Mouse (Mus musculus) kidney, adult 2 months (tissue): Measurements from ENCODE around the gene Aqp7. TPM values are rescaled to one million over a fixed set of nuclear protein-coding genes. Genes with fewer than 3 reads are reported as not detected.

Experiments
- DNase-seq: peaks from one replicate; pipeline ENCODE4 v3.0.0; 2021
- H3K27ac ChIP-seq: fragments of 200-500 bp; 2 replicates; pipeline ENCODE4 v1.5.1; 2012; ENCODE audit warnings: low read depth, low read length, control low read depth, inconsistent platforms; ENCODE audit not compliant: insufficient read depth
- H3K27me3 ChIP-seq: fragments of 200-500 bp; replicated peaks from 2 replicates; pipeline ENCODE4 v1.6.1; 2012; ENCODE audit warnings: mild to moderate bottlenecking, moderate library complexity, low read length, inconsistent platforms; ENCODE audit not compliant: control insufficient read depth, insufficient read depth
- H3K36me3 ChIP-seq: fragments of 200-500 bp; 2 replicates; pipeline ENCODE4 v1.6.1; 2012; ENCODE audit warnings: mild to moderate bottlenecking, moderate library complexity, low read length, inconsistent platforms; ENCODE audit not compliant: control insufficient read depth, insufficient read depth
- H3K4me1 ChIP-seq: fragments of 200-500 bp; 2 replicates; pipeline ENCODE4 v1.6.1; 2011; ENCODE audit warnings: low read length; ENCODE audit not compliant: control insufficient read depth, insufficient read depth
- H3K4me3 ChIP-seq: fragments of 200-500 bp; 2 replicates; pipeline ENCODE4 v1.5.1; 2011; ENCODE audit warnings: mild to moderate bottlenecking, low read depth, low read length, control low read depth; ENCODE audit not compliant: insufficient read depth
- CTCF ChIP-seq: fragments of 200-500 bp; conservative IDR thresholded peaks from 2 replicates; pipeline ENCODE4 v1.5.1; 2011; ENCODE audit warnings: low read depth, mild to moderate bottlenecking, control low read depth, low read length, moderate library complexity, mixed read lengths; ENCODE audit not compliant: insufficient read depth, insufficient read length
- POLR2A ChIP-seq: fragments of 200-500 bp; IDR thresholded peaks from one replicate; pipeline ENCODE4 v1.6.1; 2011; ENCODE audit warnings: low read depth, low read length, control low read depth
- WGBS: fragments of 180-500 bp; shearing (Covaris S2); methylation state at CpG from one replicate; pipeline ENCODE4 v1.1.7; 2018; 5-methylcytosine and 5-hydroxymethylcytosine counted together
- polyA plus RNA-seq: library from polyadenylated mRNA; depleted of rRNA; stranded (reverse); fragments of >200 nt; gene quantifications from 2 replicates; pipeline ENCODE4 v1.2.3, GENCODE M21; 2012

Gene Aqp7
- polyA plus RNA-seq, 1 experiment = 30.6 TPM

DNA sequence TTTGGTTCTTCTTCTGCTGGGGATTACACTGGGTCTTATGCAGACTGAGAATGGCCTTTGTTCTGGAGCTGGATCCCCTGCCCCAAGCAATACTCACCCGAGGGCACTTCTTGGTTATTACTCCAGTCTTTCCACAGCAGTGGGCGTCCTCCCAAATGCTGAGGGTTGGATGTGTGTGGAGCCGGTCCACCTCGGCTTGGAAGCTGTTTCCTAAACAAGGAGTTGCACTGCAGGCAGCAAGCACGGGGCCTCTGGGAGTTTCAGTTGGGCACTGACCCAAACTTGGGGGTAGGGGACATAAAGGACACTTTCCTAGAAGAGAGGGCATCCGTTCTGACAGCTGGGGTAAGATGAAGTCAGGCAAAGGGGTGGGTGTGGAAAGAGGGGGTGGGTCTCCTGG lies 26.5 kb upstream of the Aqp7 start:
- no peaks in the 10 kb centered on the region for H3K27me3 ChIP-seq
- TF ChIP-seq POLR2A (no peak), CTCF (no peak)
- DNase-seq = no peak
- H3K4me3 ChIP-seq = no peak overlapping the region
- WGBS = 64% methylated on average over 6 of the region's 6 CpGs
- no peaks in the 10 kb centered on the region for H3K4me1 ChIP-seq
- no peaks in the 10 kb centered on the region for H3K36me3 ChIP-seq
- H3K27ac ChIP-seq = no peak overlapping the region

DNA sequence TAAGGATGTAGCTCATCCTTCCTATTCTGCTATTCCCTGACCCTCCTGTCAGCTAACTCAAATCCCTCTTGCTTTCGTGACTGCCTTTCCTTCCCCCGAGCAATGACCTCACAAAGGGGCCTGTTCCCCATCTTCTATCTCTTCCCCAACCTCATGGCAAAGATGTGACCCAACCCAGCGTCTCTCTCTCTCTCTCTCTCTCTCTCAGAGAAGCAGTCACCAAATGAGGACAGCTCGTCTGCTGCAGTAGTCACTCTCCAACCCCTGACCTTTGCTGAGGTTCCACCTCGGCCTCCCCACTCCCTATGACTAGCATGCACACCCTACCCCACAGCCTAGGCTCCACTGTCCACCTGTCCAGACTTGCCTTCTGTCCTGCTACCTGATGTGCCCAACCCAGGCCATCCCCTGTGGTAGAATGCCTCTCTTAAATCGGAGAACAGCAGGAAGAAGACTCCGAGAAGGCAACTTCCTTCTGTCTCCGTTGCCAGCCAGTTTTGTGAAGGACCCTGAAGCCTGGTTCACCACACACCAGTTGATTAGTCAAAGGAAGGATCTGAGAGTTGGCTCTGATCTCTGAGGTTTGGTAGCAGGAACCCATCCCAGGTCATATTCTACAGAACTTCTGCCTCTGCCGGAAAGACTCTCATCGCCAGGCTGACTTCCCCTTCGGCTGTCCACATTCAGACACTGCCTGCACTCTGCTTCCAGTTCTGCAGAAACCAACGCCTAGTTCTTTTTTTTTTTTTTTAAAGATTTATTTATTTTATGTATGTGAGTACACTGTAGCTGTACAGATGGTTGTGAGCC lies 25.3 kb upstream of the Aqp7 start:
- H3K27me3 ChIP-seq = no peaks in the 10 kb centered on the region
- no peaks in the 10 kb centered on the region for H3K4me1 ChIP-seq
- no peaks in the 10 kb centered on the region for H3K36me3 ChIP-seq
- no peak for TF ChIP-seq CTCF
- TF ChIP-seq POLR2A = no peak
- no peak overlapping the region for H3K4me3 ChIP-seq
- no peak overlapping the region for H3K27ac ChIP-seq
- no peak for DNase-seq
- 78% methylated on average over 12 of the region's 12 CpGs for WGBS

DNA sequence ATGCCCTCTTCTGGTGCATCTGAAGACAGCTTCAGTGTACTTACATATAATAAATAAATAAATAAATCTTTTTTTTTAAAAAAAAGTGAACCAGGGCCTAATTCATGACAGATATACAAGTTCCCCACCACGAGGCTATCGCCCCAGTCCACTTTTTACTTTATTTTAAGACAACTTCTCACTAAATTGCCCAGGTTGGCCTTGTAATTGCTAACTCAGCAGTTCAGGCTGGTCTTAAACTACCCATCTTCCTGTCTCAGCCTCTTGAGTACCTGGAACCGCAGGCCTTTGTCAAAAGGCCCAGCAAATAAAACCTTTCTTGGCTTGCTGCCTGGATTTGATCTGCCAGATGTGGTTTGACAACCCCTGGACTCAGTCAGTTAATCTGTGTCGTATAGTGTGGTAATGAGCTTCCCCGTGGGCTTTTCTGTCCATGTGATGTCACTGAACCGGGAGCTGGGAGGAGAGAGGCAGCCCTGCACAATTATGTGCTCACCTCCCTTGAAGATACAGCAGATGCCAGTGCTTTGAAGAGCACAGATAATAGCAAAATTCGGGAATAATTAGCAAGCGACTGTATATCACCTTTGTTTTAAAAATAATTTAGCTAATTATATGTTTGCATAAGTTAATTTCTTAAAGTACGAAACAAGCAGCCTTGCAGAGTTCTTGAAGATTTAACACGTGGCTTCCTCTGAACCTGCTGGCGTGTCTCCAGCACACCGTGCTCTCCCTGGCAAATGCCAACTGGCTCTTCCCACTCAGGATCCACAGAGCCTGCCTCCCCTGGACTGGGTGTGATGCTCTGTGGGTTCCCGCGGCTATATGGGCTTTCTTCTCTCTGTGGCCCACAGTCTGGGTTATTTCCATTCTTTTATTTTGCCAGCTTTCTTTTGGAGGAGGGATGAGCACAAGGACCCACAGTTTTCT lies 23.8 kb upstream of the Aqp7 start:
- no peak overlapping the region for H3K4me3 ChIP-seq
- TF ChIP-seq POLR2A (no peak), CTCF (no peak)
- WGBS = 65% methylated on average over 14 of the region's 14 CpGs
- H3K36me3 ChIP-seq = no peaks in the 10 kb centered on the region
- H3K4me1 ChIP-seq = no peaks in the 10 kb centered on the region
- no peaks in the 10 kb centered on the region for H3K27me3 ChIP-seq
- H3K27ac ChIP-seq = no peak overlapping the region
- peak; percentile 36 for DNase-seq

DNA sequence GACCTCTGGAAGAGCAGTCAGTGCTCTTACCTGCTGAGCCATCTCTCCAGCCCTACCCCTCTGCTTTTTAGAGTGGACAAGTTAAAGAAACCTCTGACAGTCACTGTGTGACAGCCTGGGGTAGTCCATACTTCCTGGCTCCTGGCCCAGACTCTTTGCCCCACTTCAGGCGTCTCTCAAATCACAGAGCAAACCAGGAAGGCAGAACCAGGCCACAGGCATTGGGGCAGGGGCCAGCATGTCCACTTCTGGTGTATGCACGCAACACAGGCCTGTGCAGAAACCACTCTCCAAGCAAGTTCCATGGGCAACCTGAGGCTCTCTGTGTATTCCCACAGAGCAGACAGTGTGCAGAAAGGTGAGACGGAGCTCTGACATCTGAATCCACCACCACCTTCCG lies 17.3 kb upstream of the Aqp7 start:
- Histone ChIP-seq H3K4me3 (no peak overlapping the region), H3K4me1 (no peaks in the 10 kb centered on the region; the same call in 1 of the 2 replicates), H3K27ac (no peak overlapping the region), H3K27me3 (no peaks in the 10 kb centered on the region), H3K36me3 (no peaks in the 10 kb centered on the region)
- WGBS = 81% methylated on average over 4 of the region's 4 CpGs
- TF ChIP-seq CTCF (no peak), POLR2A (no peak)
- no peak for DNase-seq

DNA sequence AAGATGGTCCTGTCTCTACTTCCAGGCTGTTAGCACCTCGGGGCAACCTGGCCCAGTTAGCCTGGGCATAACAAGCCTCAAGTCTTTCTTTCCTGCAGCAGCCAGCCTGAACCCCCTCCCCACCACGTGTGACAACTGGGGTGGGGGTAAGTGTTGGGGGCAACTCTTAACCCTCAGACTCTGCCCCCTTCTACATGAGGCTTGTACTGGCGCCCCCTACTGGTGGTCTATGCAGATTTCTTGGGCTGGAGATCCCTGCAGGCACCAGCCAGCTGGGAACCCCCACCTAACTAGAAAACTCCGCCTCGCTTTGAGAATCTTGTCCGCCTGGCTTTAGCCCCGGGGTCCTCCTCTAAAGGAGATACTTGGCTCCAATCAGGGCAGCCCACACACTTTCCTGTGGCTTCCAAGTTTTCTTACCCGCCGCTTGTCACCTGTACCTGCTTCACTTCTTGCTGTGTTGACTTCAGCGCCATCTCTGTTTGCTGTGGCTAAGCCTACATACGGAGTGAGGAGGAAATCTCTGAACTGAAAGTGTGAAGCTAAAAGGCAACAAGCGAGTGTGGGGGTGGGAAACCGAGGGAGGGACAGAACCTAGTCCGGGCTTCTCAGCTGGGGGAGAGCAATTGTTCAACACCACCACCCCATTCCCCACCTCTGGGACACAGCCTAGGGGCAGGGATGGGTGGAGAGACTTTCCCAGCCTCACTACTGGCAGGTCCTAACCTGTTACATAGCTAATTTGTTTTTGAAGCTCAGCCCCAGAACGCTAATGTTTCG lies 16.1 kb upstream of the Aqp7 start:
- TF ChIP-seq CTCF (peak; percentile 47), POLR2A (no peak)
- H3K4me1 ChIP-seq = no peaks in the 10 kb centered on the region; the same call in 1 of the 2 replicates
- no peak overlapping the region for H3K4me3 ChIP-seq
- no peaks in the 10 kb centered on the region for H3K27me3 ChIP-seq
- DNase-seq = peak; percentile 36
- H3K36me3 ChIP-seq = no peaks in the 10 kb centered on the region
- H3K27ac ChIP-seq = 0 out of 2 replicates have a peak overlapping the region, but pooled peaks have one; percentile 6
- 22% methylated on average over 16 of the region's 16 CpGs for WGBS

DNA sequence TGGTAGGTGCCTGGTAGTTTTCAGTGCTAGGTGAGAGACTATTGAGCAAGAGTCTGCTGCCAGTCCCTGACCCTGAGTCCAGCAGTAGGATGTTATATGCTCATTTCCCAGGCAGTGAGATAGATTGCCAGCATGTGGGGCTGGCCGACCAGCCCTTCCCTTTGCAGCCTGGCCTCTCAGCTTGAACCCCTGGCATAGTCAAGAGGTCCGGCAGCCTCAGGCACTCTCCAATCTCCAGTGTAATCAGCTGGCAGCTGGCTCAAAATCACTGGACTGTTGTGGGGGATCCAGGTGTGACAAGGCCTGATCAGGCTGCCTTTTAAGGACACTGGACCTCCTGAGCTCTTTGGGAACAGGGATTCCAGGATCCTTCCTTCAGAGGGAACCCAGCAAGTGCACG lies 15.4 kb upstream of the Aqp7 start:
- TF ChIP-seq CTCF (no peak), POLR2A (no peak)
- Histone ChIP-seq H3K36me3 (no peaks in the 10 kb centered on the region), H3K4me3 (no peak overlapping the region), H3K4me1 (no peaks in the 10 kb centered on the region; the same call in 1 of the 2 replicates), H3K27ac (0 out of 2 replicates have a peak overlapping the region, but pooled peaks have one; percentile 6), H3K27me3 (no peaks in the 10 kb centered on the region)
- 52% methylated on average over 3 of the region's 3 CpGs for WGBS
- peak; percentile 38 for DNase-seq

DNA sequence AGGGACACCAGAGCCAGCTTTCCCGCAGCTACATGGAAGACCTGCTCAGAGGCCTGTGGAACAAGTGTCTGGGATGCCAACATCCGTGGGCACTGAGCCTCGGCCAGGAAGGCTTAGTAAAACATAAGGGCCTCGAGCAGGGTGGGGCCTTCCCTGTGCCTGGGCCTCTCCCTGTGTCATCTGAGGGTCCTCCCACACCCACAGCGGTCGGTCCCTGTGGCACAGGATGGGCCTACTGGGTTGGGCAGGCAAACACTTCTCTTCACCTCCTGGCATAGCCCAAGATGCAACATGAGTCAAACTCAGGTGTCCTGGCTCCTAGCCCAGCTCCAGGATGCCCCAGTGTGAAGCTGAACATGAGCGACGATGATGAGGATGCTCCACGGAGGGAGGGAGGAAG lies 9.4 kb upstream of the Aqp7 start:
- Histone ChIP-seq H3K4me3 (no peak overlapping the region), H3K27me3 (no peaks in the 10 kb centered on the region), H3K27ac (peak overlapping the region; percentile 64), H3K4me1 (peaks cover 10% of the 10 kb centered on the region; the same call in 1 of the 2 replicates), H3K36me3 (no peaks in the 10 kb centered on the region)
- WGBS = 44% methylated on average over 9 of the region's 9 CpGs
- no peak for DNase-seq
- TF ChIP-seq POLR2A = no peak
- no peak for TF ChIP-seq CTCF
